Mouse (Mus musculus) spleen, adult 2 months (tissue): ENCODE results near the gene Sorbs1. TPM values are rescaled to one million over a fixed set of nuclear protein-coding genes. Genes with fewer than 3 reads are reported as not detected.

ENCODE experiments used
- DNase-seq, 2 experiments: peaks; one replicate each; pipeline versions ENCODE4 v3.0.0 to v3.0.0-alpha.2; 2012 to 2021; ENCODE audit warnings: low spot score in 2 of 2, low read depth in 1 of 2
- H3K27ac ChIP-seq: fragments of 200-500 bp; 2 replicates; pipeline ENCODE4 v1.5.1; 2012; ENCODE audit warnings: low read length, inconsistent platforms; ENCODE audit not compliant: insufficient read depth
- H3K27me3 ChIP-seq: fragments of 200-500 bp; 2 replicates; pipeline ENCODE4 v1.6.1; 2012; ENCODE audit warnings: mild to moderate bottlenecking, moderate library complexity, low read length, inconsistent platforms; ENCODE audit not compliant: control insufficient read depth, insufficient read depth
- H3K36me3 ChIP-seq: fragments of 200-500 bp; 2 replicates; pipeline ENCODE4 v1.6.1; 2012; ENCODE audit warnings: mild to moderate bottlenecking, low read length, inconsistent platforms; ENCODE audit not compliant: control insufficient read depth, insufficient read depth
- H3K4me1 ChIP-seq: fragments of 200-500 bp; 2 replicates; pipeline ENCODE4 v1.6.1; 2011; ENCODE audit warnings: inconsistent platforms; ENCODE audit not compliant: control insufficient read depth, insufficient read depth, insufficient read length
- H3K4me3 ChIP-seq: fragments of 200-500 bp; 2 replicates; pipeline ENCODE4 v1.5.1; 2011; ENCODE audit warnings: mild to moderate bottlenecking, inconsistent platforms; ENCODE audit not compliant: insufficient read depth, insufficient read length; ENCODE audit errors: extremely low read depth
- CTCF ChIP-seq: fragments of 200-500 bp; IDR thresholded peaks from 2 replicates; pipeline ENCODE4 v1.5.1; 2011; ENCODE audit warnings: mild to moderate bottlenecking, inconsistent platforms; ENCODE audit not compliant: insufficient read depth, insufficient read length, insufficient replicate concordance; ENCODE audit errors: extremely low read depth
- POLR2A ChIP-seq: fragments of 200-500 bp; IDR thresholded peaks from 2 replicates; pipeline ENCODE4 v1.6.1; 2011; ENCODE audit warnings: low read depth, low read length, inconsistent platforms
- WGBS: fragments of 180-500 bp; shearing (Covaris S2); methylation state at CpG from one replicate; pipeline ENCODE4 v1.1.7; 2018; 5-methylcytosine and 5-hydroxymethylcytosine counted together
- polyA plus RNA-seq: library from polyadenylated mRNA; depleted of rRNA; stranded (reverse); fragments of >200 nt; gene quantifications from 2 replicates; pipeline ENCODE4 v1.2.3, GENCODE M21; 2012

The Sorbs1 gene
- polyA plus RNA-seq, 1 experiment, result 6.4 TPM

DNA sequence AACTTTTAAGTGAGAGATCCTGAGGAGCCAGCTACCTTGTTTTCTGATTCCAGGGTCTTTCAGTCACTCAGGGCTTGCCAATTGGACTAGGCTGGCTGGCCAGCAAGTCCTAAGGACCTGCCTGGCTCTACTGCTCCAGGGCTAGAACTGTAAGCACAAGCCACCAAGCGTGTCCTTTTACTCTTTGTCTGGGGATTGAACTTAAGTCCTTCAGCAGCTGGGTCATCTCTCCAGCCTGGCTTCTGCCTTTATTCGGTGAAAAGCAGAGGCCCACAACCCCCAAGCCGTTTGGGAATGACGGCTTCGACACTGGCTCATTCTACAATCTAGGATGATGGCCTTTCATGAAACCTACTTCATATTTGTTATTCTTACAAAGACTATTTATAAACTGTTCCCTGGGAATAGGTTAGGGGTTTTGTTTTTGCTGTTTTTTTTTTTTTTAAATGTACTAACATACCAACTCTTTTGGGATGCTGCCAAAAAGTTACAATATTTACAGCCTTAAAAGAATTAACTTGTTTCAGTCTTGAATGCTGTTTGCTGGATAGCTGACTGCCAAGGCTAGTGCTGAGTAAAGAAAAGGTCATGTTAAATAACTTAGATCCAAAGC, 167.2 kb downstream of the Sorbs1 start:
- Histone ChIP-seq H3K27ac (no peak overlapping the region), H3K4me3 (no peak overlapping the region), H3K36me3 (no peaks in the 10 kb centered on the region), H3K4me1 (no peaks in the 10 kb centered on the region), H3K27me3 (no peaks in the 10 kb centered on the region)
- no peak for TF ChIP-seq CTCF
- no peak for TF ChIP-seq POLR2A
- DNase-seq, result no peak
- 91% methylated on average over 5 of the region's 5 CpGs for WGBS

DNA sequence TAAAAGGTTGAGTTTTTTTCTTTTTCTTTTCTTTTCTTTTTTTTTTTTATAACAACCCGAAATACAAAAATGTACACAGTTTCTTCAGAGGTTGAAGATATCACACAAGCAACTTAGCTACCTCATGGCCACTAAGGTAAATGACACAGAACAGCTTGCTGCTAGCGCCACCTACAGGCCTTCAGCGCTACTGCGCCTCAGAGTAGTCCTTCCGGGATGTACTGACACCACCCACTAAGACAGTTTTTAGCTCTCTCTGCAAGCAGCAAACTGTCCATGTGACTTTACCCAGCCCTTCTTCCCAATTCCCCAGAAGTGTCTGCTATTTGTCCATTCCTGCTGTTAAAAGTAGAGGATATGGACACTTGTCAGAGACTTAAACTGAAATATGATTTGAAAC, 167.9 kb downstream of the Sorbs1 start:
- WGBS, result 24% methylated on average over 5 of the region's 5 CpGs
- H3K4me1 ChIP-seq, result no peaks in the 10 kb centered on the region
- H3K4me3 ChIP-seq, result no peak overlapping the region
- no peaks in the 10 kb centered on the region for H3K36me3 ChIP-seq
- no peak overlapping the region for H3K27ac ChIP-seq
- DNase-seq, result peak; percentile 42 to 53
- TF ChIP-seq CTCF (peak; percentile 87; the same call in 1 of the 2 replicates), POLR2A (no peak)
- H3K27me3 ChIP-seq, result no peaks in the 10 kb centered on the region

DNA sequence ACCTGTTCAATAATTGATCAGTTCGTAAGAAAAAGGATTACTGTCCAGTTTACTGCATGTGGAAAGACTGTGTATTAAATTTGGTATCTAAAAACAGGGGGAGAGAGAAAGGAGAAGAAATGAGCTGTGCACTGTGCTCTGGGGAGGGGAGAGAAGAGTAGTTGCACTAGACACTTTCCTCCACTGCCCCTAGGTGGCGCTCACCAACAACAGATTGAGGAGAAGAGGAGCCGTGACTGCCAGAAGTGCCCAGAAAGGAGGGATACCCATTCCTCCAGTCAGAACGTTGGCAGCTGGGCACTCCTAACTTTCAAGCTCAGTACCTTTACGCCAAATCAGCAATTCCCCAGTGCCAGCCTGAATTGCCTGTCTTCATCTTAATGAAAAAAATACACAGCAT, 170.6 kb downstream of the Sorbs1 start:
- DNase-seq, result peak; percentile 48 to 75
- Histone ChIP-seq H3K36me3 (no peaks in the 10 kb centered on the region), H3K27me3 (no peaks in the 10 kb centered on the region), H3K4me3 (no peak overlapping the region), H3K4me1 (no peaks in the 10 kb centered on the region), H3K27ac (no peak overlapping the region)
- WGBS, result 15% methylated on average over 5 of the region's 5 CpGs
- TF ChIP-seq POLR2A, result no peak
- TF ChIP-seq CTCF, result peak; percentile 90; the same call in 1 of the 2 replicates

GRCm38 (mm10) chr19:40341141-40341540, 172.4 kb downstream of the Sorbs1 start:
- no peaks in the 10 kb centered on the region for H3K4me1 ChIP-seq
- H3K27me3 ChIP-seq, result no peaks in the 10 kb centered on the region
- no peak overlapping the region for H3K27ac ChIP-seq
- TF ChIP-seq POLR2A (no peak), CTCF (no peak)
- H3K36me3 ChIP-seq, result no peaks in the 10 kb centered on the region
- H3K4me3 ChIP-seq, result no peak overlapping the region
- WGBS, result 73% methylated on average over 6 of the region's 6 CpGs
- no peak for DNase-seq

GRCm38 (mm10) chr19:40336694-40337093, 176.9 kb downstream of the Sorbs1 start:
- Histone ChIP-seq H3K27ac (no peak overlapping the region), H3K4me1 (no peaks in the 10 kb centered on the region), H3K27me3 (no peaks in the 10 kb centered on the region), H3K36me3 (no peaks in the 10 kb centered on the region), H3K4me3 (no peak overlapping the region)
- WGBS, result 77% methylated on average over 4 of the region's 4 CpGs
- DNase-seq, result no peak
- TF ChIP-seq POLR2A (no peak), CTCF (no peak)

- Histone ChIP-seq H3K36me3 (no peaks in the 10 kb centered on the region), H3K4me1 (no peaks in the 10 kb centered on the region), H3K4me3 (no peak overlapping the region), H3K27me3 (no peaks in the 10 kb centered on the region), H3K27ac (no peak overlapping the region)
- 80% methylated on average over 5 of the region's 5 CpGs for WGBS
- no peak for DNase-seq
- TF ChIP-seq POLR2A (no peak), CTCF (no peak)
Measured at GRCm38 (mm10) chr19:40333905-40334304, 179.7 kb downstream of the Sorbs1 start.

GRCm38 (mm10) chr19:40333081-40333480, 180.5 kb downstream of the Sorbs1 start:
- no peaks in the 10 kb centered on the region for H3K4me1 ChIP-seq
- H3K36me3 ChIP-seq, result no peaks in the 10 kb centered on the region
- no peaks in the 10 kb centered on the region for H3K27me3 ChIP-seq
- no peak for DNase-seq
- TF ChIP-seq POLR2A, result no peak
- TF ChIP-seq CTCF, result no peak
- H3K27ac ChIP-seq, result no peak overlapping the region
- no peak overlapping the region for H3K4me3 ChIP-seq
- WGBS, result 96% methylated on average over 4 of the region's 4 CpGs

- WGBS, result 86% methylated on average over 6 of the region's 6 CpGs
- Histone ChIP-seq H3K36me3 (no peaks in the 10 kb centered on the region), H3K4me1 (no peaks in the 10 kb centered on the region), H3K27me3 (no peaks in the 10 kb centered on the region), H3K27ac (no peak overlapping the region), H3K4me3 (no peak overlapping the region)
- no peak for DNase-seq
- TF ChIP-seq CTCF (no peak), POLR2A (no peak)
Measured at GRCm38 (mm10) chr19:40332303-40332702, 181.3 kb downstream of the Sorbs1 start.
